Mouse (Mus musculus) embryonic fibroblast, embryonic 13.5 days (primary cell): ENCODE results near the gene Washc1. TPM values are rescaled to one million over a fixed set of nuclear protein-coding genes. Genes with fewer than 3 reads are reported as not detected.
A peak's percentile ranks its signal among the peaks of the same experiment; 100 is the strongest.
"Not testable (repeated sequence)": the region's sequence is repeated elsewhere in the genome, so short reads cannot be mapped to it uniquely, and the experiment has no call there.

Experiments used
- H3K27ac ChIP-seq: 2 replicates; pipeline ENCODE4 v1.5.1; 2012; ENCODE audit warnings: low read length, control low read depth, inconsistent platforms; ENCODE audit not compliant: insufficient read depth
- H3K4me1 ChIP-seq: 2 replicates; pipeline ENCODE4 v1.6.1; 2011; ENCODE audit warnings: low read length; ENCODE audit not compliant: control insufficient read depth, insufficient read depth
- H3K4me3 ChIP-seq: 2 replicates; pipeline ENCODE4 v1.5.1; 2011; ENCODE audit warnings: mild to moderate bottlenecking, control low read depth, low read length; ENCODE audit not compliant: insufficient read depth
- CTCF ChIP-seq: IDR thresholded peaks from 2 replicates; pipeline ENCODE4 v1.5.1; 2011; ENCODE audit warnings: mild to moderate bottlenecking, control low read depth, low read length, moderate library complexity, borderline replicate concordance; ENCODE audit not compliant: insufficient read depth
- POLR2A ChIP-seq: IDR thresholded peaks from 2 replicates; pipeline ENCODE4 v1.6.1; 2011; ENCODE audit warnings: low read depth, mild to moderate bottlenecking, control low read depth, low read length, moderate library complexity
- polyA plus RNA-seq: library from polyadenylated mRNA; stranded (reverse); fragments of >200 nt; gene quantifications from 2 replicates; pipeline ENCODE4 v1.2.4, GENCODE M21; 2011; ENCODE audit warnings: low read depth; ENCODE audit not compliant: missing spikeins, insufficient read length

The Washc1 gene
- 25.0 and 31.6 TPM in 2 replicates for polyA plus RNA-seq

- H3K27ac ChIP-seq = no peak within 1 kb of the TSS; the same call in none of the 2 replicates
- peaks cover 4% of the 10 kb centered on the region; the same call in 1 of the 2 replicates for H3K4me1 ChIP-seq
- peak; percentile 68 for TF ChIP-seq POLR2A
- no peak for TF ChIP-seq CTCF
- peak within 1 kb of the TSS; percentile 68 for H3K4me3 ChIP-seq
Measured at GRCm38 (mm10) chr17:66111402-66111959, at the start of gene Washc1. TSS of gene Washc1 (plus strand) at chr17:66111545.

GRCm38 (mm10) chr17:66065115-66065514 is 46.2 kb upstream of the Washc1 start:
- H3K4me3 ChIP-seq = no peak overlapping the region
- H3K4me1 ChIP-seq = no peaks in the 10 kb centered on the region
- H3K27ac ChIP-seq = no peak overlapping the region
- TF ChIP-seq POLR2A = no peak

GRCm38 (mm10) chr17:66069036-66069435 is 42.3 kb upstream of the Washc1 start:
- not testable (repeated sequence) for H3K4me3 ChIP-seq, H3K27ac ChIP-seq, H3K4me1 ChIP-seq

- TF ChIP-seq POLR2A (no peak), CTCF (no peak)
- H3K4me3 ChIP-seq = no peak overlapping the region
- H3K27ac ChIP-seq = no peak overlapping the region
- no peaks in the 10 kb centered on the region; the same call in 1 of the 2 replicates for H3K4me1 ChIP-seq
Measured at GRCm38 (mm10) chr17:66073971-66074370, 37.4 kb upstream of the Washc1 start.

- TF ChIP-seq POLR2A = no peak
- no peak for TF ChIP-seq CTCF
- Histone ChIP-seq H3K27ac (peak overlapping the region; percentile 89), H3K4me1 (no peaks in the 10 kb centered on the region; the same call in 1 of the 2 replicates), H3K4me3 (peak overlapping the region; percentile 99)
Measured at GRCm38 (mm10) chr17:66075827-66076173, 35.5 kb upstream of the Washc1 start.

- Histone ChIP-seq H3K27ac (peak overlapping the region; percentile 89), H3K4me1 (no peaks in the 10 kb centered on the region; the same call in 1 of the 2 replicates), H3K4me3 (peak overlapping the region; percentile 99)
- TF ChIP-seq POLR2A = no peak
- TF ChIP-seq CTCF = no peak
Measured at GRCm38 (mm10) chr17:66076174-66076927, 35.0 kb upstream of the Washc1 start.

GRCm38 (mm10) chr17:66076934-66077333 is 34.4 kb upstream of the Washc1 start, which contains the start of gene Ankrd12:
TSS of gene Ankrd12 (minus strand) at chr17:66077089.
- Histone ChIP-seq H3K4me1 (no peaks in the 10 kb centered on the region; the same call in 1 of the 2 replicates), H3K27ac (peak within 1 kb of the TSS; percentile 89), H3K4me3 (peak within 1 kb of the TSS; percentile 99)
- TF ChIP-seq CTCF (no peak), POLR2A (peak; percentile 42)

- TF ChIP-seq CTCF = no peak
- no peak for TF ChIP-seq POLR2A
- H3K4me3 ChIP-seq = peak overlapping the region; percentile 90
- no peaks in the 10 kb centered on the region; the same call in 1 of the 2 replicates for H3K4me1 ChIP-seq
- H3K27ac ChIP-seq = peak overlapping the region; percentile 84
Measured at GRCm38 (mm10) chr17:66077437-66077850, 33.9 kb upstream of the Washc1 start.

- Histone ChIP-seq H3K4me3 (no peak overlapping the region), H3K4me1 (no peaks in the 10 kb centered on the region), H3K27ac (no peak overlapping the region)
- TF ChIP-seq POLR2A = no peak
Measured at GRCm38 (mm10) chr17:66084486-66084885, 26.9 kb upstream of the Washc1 start.

- H3K4me1 ChIP-seq = no peaks in the 10 kb centered on the region
- no peak overlapping the region for H3K4me3 ChIP-seq
- no peak for TF ChIP-seq POLR2A
- TF ChIP-seq CTCF = no peak
- H3K27ac ChIP-seq = no peak overlapping the region
Measured at GRCm38 (mm10) chr17:66085038-66085437, 26.3 kb upstream of the Washc1 start.

GRCm38 (mm10) chr17:66090251-66090650 is 21.1 kb upstream of the Washc1 start:
- no peak for TF ChIP-seq POLR2A
- TF ChIP-seq CTCF = no peak
- H3K4me1 ChIP-seq = no peaks in the 10 kb centered on the region
- H3K27ac ChIP-seq = no peak overlapping the region
- no peak overlapping the region for H3K4me3 ChIP-seq
